Mouse (Mus musculus) olfactory bulb, adult 2 months (tissue): ENCODE data around the gene Grik3.

Experiments used
- CTCF ChIP-seq: fragments of 200-500 bp; IDR thresholded peaks from 2 replicates; pipeline ENCODE4 v1.5.1; 2012; ENCODE audit warnings: low read depth, mild to moderate bottlenecking, low read length, moderate library complexity; ENCODE audit not compliant: insufficient read depth
- POLR2A ChIP-seq: fragments of 200-500 bp; IDR thresholded peaks from 2 replicates; pipeline ENCODE4 v1.6.1; 2012; ENCODE audit warnings: mild to moderate bottlenecking, low read depth, low read length, moderate library complexity; ENCODE audit not compliant: insufficient read depth

DNA sequence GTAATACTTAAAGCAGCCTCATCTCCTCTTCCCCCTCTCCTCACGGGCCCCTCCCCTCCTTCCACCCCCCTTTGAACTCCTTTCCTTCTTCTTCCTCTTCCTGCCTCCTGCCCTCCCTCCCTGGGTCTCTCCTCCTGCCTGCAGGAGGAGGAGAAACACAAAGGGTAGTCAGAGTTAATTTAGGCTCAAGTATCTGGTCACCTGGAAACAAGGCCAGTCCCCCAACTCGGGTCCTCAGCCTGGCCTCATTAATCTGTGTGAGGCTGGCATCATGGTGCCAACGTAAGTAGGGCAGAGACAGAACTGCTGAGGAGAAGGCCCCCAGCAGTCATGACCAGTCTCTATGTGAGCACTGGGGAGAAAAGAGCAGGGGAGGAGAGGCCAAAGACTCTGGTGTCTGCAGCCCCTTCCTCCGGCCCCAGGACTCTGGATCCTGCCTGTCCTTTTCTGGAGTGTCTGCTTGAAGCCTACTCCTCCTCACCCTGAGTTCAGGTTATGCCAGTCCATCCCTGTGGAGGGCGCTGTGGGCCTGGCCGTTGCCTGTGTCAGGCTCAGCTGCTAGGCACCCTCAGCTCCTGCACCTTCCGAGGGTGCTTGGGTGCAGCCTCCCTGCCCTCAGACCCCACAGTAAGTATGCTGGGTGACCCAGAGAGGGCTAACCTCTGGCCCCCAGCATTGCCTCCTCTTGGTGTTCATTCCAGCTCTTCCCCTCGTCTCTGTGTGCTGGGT lies 75.4 kb downstream of the Grik3 start:
- TF ChIP-seq POLR2A (no peak), CTCF (no peak)
